Mouse (Mus musculus): ENCODE measurements around the gene Lin9. TPM values are rescaled to one million over a fixed set of nuclear protein-coding genes. Genes with fewer than 3 reads are reported as not detected.

Gene Lin9
- polyA plus RNA-seq (2017; shearing (Covaris generic)), result 21.7 TPM

GRCm38 (mm10) chr1:180641137-180641517 lies at the start of gene Lin9:
Gene Lin9 (plus strand): TSS chr1:180641150.

GRCm38 (mm10) chr1:180696626-180697352 lies 55.8 kb downstream of the Lin9 start, which contains the start of gene Mixl1:
Gene Mixl1 (minus strand): TSS chr1:180697034.

GRCm38 (mm10) chr1:180725704-180726179 lies 84.8 kb downstream of the Lin9 start, which contains the start of gene Acbd3:
Gene Acbd3 (plus strand): TSS chr1:180726043.

Other genes with a start within 250 kb of the Lin9 start
- not detected for gene Stum, start 157.6 kb upstream of the Lin9 start, polyA plus RNA-seq (2017; shearing (Covaris generic))
- 82.8 TPM for gene Parp1, start 72.2 kb upstream of the Lin9 start, polyA plus RNA-seq (2017; shearing (Covaris generic))
- 0.13 TPM for gene Mixl1, start 55.9 kb downstream of the Lin9 start, polyA plus RNA-seq (2017; shearing (Covaris generic))
- gene Acbd3, start 84.9 kb downstream of the Lin9 start, polyA plus RNA-seq (2017; shearing (Covaris generic)), result 48.7 TPM
- 1,306 TPM for gene H3f3a, start 172.8 kb downstream of the Lin9 start, polyA plus RNA-seq (2017; shearing (Covaris generic))
- gene Sde2, start 210.0 kb downstream of the Lin9 start, polyA plus RNA-seq (2017; shearing (Covaris generic)), result 45.5 TPM